Mouse (Mus musculus): ENCODE results near the gene Aqp1. TPM values are rescaled to one million over a fixed set of nuclear protein-coding genes. Genes with fewer than 3 reads are reported as not detected.

Gene Aqp1
- total RNA-seq (2017), result 0.35 and 1.1 TPM in 2 replicates

DNA sequence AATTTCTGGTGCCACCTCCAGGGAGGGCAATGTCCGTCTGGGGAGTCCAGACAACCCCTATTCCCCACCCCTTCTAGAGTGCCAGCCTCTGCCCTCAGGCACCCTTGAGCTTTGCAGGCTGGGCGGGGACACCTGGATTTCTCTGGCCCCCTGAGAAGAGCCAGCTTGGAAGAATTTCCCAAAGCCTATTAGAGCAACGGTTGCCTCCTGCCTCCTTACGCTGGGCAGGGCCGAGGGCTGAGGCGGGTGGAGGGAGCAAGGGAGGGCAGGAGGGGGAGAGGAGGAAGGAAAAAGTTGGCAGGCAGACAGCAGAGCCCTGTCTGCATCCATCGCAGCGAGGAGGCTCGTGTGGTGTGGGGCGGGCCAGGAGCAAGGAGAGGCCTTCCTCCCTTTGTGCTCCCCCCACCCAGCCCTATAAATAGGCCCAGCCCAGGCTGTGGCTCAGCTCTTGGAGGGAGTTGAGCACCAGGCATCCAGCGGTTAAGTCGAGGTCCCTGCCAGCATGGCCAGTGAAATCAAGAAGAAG, at the start of gene Aqp1:
Gene Aqp1 (plus strand): TSS at position 444 of the 526 bp plus-strand sequence.
- ATAC-seq (ENCODE audit: extremely low read depth, insufficient number of reproducible peaks, low FRiP score, poor library complexity, severe bottlenecking), result no peak

DNA sequence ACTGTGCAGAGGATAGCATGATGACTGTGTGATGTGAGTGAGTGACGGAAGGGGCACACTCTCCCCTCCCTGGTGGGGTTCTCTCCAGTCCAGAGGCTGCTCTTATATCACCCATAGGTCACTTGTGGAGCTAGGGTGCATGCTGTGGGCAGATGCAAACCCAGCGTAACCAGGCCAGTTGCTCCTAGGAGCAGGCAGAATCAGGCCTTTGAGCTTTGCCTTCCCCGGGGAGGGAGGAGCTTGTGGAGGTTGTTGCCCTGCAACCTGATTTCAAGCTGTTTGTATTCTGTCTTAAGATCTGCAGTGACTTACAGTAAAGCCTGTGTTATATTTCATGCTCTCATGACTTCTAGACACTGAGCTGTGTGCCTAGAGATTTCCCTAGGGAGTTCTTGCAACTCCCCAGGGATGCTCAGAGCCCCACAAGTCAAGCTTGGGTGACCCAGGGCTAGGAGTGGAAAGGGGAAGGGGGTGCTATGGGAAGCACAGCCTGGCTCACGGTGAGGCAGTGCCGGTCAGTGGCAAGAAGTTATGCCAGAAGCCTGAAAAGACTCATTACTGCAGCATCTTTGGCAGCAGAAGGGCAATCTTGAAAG, 48.1 kb upstream of the Aqp1 start:
- ATAC-seq (ENCODE audit: extremely low read depth, insufficient number of reproducible peaks, low FRiP score, poor library complexity, severe bottlenecking), result no peak

DNA sequence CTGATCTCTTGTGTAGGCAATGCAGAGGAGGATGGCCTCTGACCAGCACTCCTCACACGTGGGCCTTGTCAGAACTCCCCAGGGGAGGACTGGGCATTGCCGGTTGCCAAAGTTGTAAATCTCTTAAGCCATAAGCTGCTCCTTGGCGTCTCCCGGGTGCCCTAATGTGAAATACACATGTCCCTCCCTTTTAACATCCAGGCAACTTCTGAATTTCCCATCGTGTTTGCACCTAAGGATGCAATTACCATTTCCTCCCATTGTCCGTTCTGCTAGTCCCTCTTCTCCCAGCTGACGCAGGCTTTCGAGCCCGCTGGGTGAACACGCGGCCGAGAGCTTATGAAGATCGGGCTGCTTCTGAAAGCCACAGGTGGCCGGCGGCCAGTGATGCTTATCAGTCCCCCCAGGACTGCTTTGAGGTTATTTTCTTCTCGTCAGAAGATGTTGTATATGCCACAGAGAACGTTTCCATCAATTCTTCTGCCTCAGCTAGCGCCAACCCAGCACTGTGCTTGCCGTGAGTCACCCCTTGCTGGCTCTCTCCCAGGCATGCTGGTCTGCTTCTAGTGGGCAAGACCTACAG, 41.6 kb upstream of the Aqp1 start:
- ATAC-seq (ENCODE audit: extremely low read depth, insufficient number of reproducible peaks, low FRiP score, poor library complexity, severe bottlenecking), result no peak

DNA sequence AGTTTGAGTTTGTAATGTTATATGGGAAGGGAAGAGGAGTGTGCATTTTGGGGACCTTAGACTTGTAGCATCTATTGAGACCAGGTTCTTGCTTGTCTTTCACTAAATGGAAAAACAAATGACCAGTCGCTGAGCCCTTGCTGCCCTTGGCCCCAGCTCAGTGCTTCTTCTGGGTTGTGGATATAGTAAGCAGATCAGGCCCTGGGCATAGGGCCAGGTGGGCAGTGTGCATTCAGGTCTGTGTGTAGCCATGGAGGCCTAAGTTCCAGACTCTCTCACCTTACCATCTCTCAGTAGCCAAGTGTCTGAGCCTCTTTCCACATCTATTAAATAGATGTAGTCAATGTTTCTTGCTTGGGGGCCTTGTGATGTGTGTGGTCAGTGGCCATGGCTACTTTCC, 40.9 kb upstream of the Aqp1 start:
- no peak for ATAC-seq (ENCODE audit: extremely low read depth, insufficient number of reproducible peaks, low FRiP score, poor library complexity, severe bottlenecking)

DNA sequence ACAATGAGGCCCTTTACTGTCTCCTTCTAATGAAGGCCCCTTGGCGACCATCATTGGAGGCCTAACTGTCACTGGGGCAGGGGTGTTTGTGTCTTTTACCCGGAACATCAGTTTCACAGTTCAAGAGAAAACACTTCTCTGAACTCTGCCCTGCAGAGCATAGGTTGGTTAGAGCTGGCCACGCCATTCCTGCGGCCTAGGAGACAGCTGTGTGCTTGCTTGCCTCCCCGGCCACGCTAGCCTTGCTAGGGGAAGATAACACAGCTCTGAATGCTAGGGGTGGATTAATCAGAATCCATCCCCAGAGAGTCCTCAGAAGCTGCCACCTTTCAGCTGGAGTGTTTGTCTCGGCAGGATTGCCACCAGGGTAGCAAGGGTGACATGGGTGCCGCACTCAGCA, 36.8 kb upstream of the Aqp1 start:
- ATAC-seq (ENCODE audit: extremely low read depth, insufficient number of reproducible peaks, low FRiP score, poor library complexity, severe bottlenecking), result no peak

DNA sequence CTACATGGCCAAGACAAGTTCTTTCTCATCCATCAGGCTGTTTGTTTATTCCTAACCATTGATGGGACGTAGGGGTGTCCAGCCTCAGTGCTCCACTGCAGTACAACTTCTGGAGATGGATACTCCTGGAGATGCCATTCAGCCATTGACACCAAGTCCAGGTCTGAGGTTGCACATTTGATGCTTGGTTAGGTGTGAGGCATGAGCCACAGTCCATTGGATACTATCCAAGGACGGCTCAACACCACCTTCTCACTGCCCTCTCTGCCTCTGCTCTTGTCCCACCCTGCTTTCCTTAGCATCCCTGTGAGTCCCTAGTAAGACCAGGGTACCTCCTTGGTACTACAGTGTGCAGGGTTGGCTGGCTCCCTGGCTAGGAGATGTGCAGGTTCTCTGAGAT, 36.3 kb upstream of the Aqp1 start:
- ATAC-seq (ENCODE audit: extremely low read depth, insufficient number of reproducible peaks, low FRiP score, poor library complexity, severe bottlenecking), result no peak

DNA sequence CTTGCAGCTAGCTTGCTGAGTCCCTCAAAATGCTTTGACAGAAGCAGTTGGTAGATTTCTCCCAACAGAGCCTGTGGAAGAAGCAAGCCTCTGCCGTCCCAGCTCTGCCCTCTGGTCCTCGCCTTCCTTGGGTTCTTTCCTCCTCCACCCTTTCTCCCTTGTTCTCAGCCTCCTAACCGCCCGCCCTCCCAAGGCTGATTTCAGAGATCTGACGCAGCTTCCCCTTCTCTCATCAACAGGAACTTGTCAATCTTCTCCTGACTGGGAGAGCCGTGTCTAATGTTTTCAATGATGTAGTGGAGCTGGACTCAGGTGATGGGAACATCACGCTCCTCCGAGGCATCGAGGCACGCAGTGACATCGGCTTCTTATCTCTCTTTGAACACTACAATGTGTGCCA, 35.5 kb upstream of the Aqp1 start:
- ATAC-seq (ENCODE audit: extremely low read depth, insufficient number of reproducible peaks, low FRiP score, poor library complexity, severe bottlenecking), result no peak

DNA sequence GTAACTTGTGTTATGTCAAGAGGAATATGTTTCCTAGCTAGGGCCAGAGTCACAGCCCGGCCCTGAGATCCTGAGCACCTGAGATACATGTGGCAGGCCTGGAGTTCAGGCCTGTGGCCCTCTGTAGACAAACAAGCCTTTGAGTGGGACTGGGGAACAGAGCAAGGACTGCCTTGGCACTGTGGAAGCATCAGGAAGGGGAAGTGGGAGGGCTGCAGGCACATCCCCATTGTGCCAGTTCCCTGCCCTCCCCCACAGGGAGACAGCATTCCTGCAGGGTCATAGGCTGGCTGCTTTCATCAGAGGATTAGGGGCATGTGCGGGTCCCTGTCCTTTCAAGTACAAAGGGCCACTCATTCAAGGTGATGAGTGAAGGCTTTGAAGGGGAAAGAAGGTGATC, 26.1 kb upstream of the Aqp1 start:
- no peak for ATAC-seq (ENCODE audit: extremely low read depth, insufficient number of reproducible peaks, low FRiP score, poor library complexity, severe bottlenecking)

DNA sequence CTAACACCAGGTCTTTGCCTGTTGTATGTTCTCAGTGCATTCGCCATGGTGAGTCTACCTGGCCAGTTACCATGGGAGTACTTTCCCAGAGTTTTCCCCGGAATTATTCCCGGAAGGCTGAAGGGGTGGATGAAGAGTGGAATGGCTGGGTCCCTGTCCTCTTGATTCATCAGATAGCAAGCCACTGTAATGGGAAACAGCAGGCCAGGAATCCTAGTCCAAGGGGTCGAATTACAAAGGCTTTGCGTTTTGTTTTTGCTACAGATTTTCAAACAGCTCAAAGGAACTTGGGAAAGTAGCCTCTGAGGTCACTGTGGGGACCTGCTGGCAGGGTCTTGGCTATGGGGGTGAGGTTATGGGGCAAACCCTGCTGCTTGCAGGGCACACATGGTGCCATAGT, 24.3 kb upstream of the Aqp1 start:
- no peak for ATAC-seq (ENCODE audit: extremely low read depth, insufficient number of reproducible peaks, low FRiP score, poor library complexity, severe bottlenecking)

DNA sequence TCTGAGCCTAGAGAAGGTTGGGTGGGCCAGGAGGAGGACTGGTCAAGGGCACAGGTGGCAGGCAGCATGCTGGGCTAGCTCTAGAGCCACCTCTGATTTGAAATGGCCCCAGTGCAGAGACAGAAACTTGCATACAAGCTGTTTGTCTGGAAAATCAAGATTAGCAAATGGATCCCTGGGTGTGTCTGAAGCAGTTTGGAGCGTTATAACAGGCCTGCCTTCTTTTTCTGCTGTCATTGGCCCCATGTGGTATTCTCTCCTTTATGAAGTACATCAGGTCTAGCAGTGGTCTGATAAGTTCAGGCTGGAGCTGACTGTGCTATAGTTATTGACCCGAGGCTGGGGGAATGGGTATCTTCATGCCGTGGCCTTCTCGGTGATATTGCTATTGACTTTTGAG, 22.3 kb upstream of the Aqp1 start:
- ATAC-seq (ENCODE audit: extremely low read depth, insufficient number of reproducible peaks, low FRiP score, poor library complexity, severe bottlenecking), result no peak

DNA sequence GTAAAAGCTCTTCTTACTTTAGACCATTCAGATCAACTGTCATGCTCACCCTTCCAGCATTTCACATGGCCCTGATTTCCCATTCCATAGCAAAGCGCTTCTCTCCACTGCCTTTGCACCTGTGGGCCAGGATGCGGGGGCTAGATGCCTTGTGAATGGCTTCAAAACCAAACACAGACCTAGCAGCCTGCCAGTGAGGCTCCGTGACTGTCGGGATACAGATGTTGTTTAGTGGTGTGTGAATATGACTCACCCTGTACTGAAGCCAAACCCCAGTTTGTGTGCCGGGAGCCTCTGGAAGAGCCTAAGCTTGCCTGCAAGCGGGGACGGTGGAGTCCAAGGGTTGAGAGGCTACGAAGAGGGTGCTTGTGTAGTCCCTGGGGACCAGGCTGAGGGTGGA, 21.6 kb upstream of the Aqp1 start:
- no peak for ATAC-seq (ENCODE audit: extremely low read depth, insufficient number of reproducible peaks, low FRiP score, poor library complexity, severe bottlenecking)

DNA sequence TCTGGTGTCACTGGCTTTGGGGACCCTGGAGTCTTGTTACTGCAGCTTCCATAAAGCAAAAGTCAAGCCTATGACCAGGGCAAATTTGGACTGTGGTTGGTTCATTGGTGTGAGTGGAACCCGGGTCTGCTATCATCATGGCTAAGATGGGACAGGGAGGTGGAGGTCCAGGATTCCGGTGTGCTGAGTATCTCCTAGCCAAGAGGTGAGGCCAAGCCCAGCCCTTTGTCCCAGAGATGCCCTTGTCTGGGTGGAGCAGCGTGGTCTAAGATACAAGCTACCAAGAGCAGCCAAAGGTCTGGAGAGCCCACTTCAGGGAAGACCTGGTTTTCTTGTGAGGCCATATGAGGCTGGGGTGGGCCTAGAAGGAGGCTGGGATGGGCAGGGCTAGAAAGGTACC, 17.6 kb upstream of the Aqp1 start:
- no peak for ATAC-seq (ENCODE audit: extremely low read depth, insufficient number of reproducible peaks, low FRiP score, poor library complexity, severe bottlenecking)

DNA sequence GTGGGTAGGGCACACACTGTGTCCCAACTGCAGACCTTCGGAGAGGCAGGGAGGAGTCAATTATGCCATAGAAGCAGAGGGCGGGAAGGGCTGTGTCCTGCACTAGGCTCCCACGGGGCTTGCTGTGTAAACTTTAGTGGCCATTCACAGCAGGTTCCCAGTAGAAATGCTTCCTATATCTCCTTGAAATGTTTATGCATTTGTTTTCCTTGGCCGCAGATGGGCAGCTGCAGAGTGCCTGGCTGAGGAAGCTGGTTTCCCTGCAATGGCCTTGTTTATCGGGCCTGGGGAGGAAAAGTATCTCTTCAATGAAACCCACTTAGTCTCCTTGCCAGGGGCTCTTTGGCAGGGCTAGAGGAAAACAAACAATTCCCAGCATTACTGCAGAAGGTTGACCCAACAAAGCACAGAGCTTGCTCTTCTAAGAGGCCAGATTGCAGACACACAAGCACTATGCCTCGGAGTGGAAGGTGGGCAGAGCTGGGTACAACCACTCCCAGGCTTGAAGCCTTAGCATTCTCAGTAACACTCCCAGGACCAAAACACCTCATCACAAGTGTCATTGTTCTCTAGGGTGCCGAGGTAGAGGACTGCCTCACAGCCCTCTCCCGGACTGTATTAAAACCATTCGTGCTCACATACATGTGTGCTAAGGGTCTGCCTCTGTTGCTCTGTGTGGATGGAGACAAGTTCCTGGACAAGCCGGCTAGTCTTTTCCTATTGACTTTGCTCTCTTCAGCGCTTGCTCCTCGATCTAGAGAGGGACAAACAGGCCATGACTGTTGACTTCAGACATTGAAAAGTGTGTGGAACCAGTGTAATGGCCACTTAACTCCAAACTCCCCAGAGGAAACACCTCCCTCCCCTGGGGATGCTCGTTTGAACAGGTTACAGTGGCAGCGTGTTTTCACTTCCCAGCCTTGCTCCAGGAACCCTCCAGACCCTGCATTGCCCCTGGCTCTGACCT, 16.4 kb upstream of the Aqp1 start:
- ATAC-seq (ENCODE audit: extremely low read depth, insufficient number of reproducible peaks, low FRiP score, poor library complexity, severe bottlenecking), result no peak

DNA sequence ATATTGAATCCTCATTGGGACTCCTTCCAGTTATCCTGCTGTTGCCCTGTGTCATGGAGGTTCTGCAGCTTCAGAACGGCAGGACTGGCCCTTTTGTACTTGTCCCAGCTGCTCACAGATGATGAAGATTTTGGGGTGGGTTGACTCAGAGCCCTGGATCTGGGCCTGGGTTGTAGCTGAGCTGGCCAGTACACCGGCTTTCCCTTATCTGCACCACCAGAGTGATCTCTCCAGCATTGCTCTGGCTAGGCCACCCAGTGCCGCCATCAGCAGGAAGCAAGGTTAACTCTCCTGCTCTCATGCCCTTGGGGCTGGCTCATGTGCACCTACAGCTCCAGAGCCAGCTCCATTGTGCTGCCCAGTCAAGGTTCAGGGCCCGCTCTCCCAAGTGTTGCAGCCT, 15.3 kb upstream of the Aqp1 start:
- ATAC-seq (ENCODE audit: extremely low read depth, insufficient number of reproducible peaks, low FRiP score, poor library complexity, severe bottlenecking), result no peak

DNA sequence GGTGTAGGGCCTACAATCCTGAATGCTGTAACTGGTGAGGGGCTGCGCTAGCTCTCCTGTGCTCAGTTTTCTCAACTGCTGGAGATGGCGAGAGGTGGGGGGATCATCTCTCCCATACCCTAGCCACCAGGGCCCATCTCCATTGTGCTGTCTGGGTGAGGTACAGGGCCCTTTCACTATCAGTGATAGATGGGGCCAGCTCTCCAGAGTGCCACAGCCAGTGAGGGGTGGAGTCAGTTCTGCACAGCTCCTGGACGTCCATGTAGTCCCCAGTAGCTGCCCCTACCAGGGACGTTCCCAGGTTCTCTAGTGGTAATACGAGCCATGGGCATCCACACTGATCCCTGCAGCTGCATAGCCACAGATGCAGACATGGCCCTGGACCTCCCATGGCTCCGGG, 14.7 kb upstream of the Aqp1 start:
- ATAC-seq (ENCODE audit: extremely low read depth, insufficient number of reproducible peaks, low FRiP score, poor library complexity, severe bottlenecking), result no peak

DNA sequence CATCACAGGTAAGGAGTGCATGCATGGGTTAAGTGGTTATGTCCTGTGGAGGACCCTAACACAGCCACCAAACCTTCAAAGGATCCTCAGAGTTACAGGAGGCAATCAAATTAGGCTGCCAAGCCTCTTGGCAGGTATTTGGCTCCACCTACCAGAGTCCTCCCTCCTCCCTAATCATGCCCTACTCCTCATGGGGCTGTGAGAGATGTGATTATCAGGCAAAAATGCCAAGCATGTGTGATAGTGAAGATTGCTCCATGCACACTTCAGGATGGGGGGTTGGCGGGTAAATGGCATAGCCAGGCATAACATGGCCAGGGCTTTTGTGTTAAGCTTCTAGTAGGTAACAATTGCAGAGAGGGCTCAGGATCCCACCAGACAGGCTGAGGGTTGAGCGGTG, 13.3 kb upstream of the Aqp1 start:
- no peak for ATAC-seq (ENCODE audit: extremely low read depth, insufficient number of reproducible peaks, low FRiP score, poor library complexity, severe bottlenecking)

DNA sequence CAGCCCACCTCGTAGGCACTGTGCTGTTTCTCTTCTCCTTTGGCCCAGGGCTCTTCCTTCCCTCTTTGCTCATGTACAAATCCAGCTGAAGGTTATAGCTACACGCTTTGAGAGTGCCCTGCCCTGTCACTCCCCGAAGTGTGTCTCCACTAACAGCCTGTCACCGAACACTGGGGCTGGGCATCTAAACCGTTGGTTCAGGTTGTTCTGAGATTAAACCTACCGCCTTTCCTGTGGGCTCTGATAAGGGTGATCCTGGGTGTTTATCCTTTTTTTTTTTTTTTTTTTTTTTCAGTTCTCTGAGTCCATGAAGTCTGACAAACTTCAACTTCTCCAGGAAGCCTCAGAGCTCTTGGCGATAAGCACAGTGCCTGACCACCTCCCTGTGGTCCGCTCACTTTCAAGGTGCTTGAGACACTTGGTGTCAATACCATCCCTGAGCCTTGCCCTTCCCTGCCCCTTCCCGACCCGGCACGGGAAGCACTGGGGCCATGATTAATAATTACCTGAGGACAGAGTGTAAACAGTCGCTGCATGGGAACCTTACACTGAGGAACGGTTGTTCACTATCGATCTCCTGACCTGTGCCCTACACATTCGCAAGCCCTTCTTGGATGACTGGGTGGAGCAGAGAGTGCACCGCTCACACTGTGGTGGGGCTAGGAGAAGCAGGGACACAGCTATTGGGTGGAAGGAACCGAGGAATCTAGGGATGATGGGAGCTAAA, 12.2 kb upstream of the Aqp1 start:
- no peak for ATAC-seq (ENCODE audit: extremely low read depth, insufficient number of reproducible peaks, low FRiP score, poor library complexity, severe bottlenecking)

DNA sequence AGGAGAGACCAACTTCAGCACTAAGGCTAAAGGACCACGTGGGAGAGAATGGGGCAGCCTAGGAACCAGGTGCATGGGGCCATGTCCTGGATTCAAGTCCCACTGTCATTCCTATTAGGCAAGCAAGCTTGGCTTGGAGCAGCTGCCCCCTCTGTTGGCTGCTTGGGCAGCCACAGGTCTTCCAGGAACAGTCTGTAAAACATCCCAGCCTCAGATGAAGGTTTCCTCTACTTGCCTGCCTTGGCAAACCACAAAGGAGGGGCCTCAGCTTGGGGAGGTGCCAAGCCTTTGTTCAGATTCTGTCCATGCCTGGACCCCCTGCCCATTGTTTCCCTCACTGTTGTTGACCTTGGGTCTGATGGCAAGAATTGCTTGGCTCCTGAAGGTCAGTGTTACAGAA, 11.4 kb upstream of the Aqp1 start:
- no peak for ATAC-seq (ENCODE audit: extremely low read depth, insufficient number of reproducible peaks, low FRiP score, poor library complexity, severe bottlenecking)

DNA sequence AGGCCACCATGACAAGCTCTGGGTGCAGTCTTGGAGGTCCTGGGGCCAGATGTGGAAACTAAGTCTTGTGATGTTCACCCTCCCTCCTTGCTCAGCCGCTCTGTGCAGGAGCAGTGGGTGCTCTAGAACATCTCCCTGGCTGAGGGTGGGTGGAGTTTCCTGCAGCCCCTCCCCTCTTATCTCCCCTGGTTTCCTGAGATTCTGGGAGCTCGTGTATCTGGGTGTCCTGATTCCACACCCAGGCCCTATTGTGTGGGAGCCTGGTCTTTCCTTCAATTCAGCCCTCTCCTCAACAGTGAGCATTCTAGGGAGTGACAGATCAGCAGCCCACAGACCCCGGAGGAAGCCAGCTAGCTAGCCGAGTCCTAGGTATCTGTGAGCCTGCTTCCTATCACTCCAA, 9.9 kb upstream of the Aqp1 start:
- no peak for ATAC-seq (ENCODE audit: extremely low read depth, insufficient number of reproducible peaks, low FRiP score, poor library complexity, severe bottlenecking)
